Mouse (Mus musculus): ENCODE measurements around the gene Tmprss4. TPM values are rescaled to one million over a fixed set of nuclear protein-coding genes. Genes with fewer than 3 reads are reported as not detected.

Gene Tmprss4
- polyA plus RNA-seq, 1 experiment from 2014 or later, result 0.06 TPM

GRCm38 (mm10) chr9:45221567-45221966, 17.7 kb upstream of the Tmprss4 start:
- no peaks in the 10 kb centered on the region for H3K36me3 ChIP-seq
- DNase-seq (peak; percentile 37), ATAC-seq (ENCODE audit: low read depth) (no peak)
- H3K4me2 ChIP-seq, result no peak overlapping the region
- 12% methylated on average over 6 of the region's 6 CpGs for WGBS (ENCODE audit: insufficient replicate concordance)
- H3K9me3 ChIP-seq (replicated peaks), result no peaks in the 10 kb centered on the region
- no peaks in the 10 kb centered on the region for H3K27me3 ChIP-seq
- H3K9ac ChIP-seq, result no peak overlapping the region
- H3K4me1 ChIP-seq (replicated peaks), result 0 out of 2 replicates have a peak, but pooled peaks cover 5% of the 10 kb centered on the region
- H3K4me3 ChIP-seq (replicated peaks), result no peak overlapping the region
- H3K27ac ChIP-seq, result no peak overlapping the region

GRCm38 (mm10) chr9:45219644-45220043, 15.8 kb upstream of the Tmprss4 start:
- WGBS (ENCODE audit: insufficient replicate concordance), result 26% methylated on average over 3 of the region's 3 CpGs
- Histone ChIP-seq H3K27ac (no peak overlapping the region), H3K27me3 (no peaks in the 10 kb centered on the region), H3K36me3 (no peaks in the 10 kb centered on the region), H3K4me2 (no peak overlapping the region), H3K9ac (no peak overlapping the region), H3K4me3 (replicated peaks) (no peak overlapping the region), H3K4me1 (replicated peaks) (0 out of 2 replicates have a peak, but pooled peaks cover 5% of the 10 kb centered on the region), H3K9me3 (replicated peaks) (no peaks in the 10 kb centered on the region)
- ATAC-seq (ENCODE audit: low read depth) (no peak), DNase-seq (no peak)

GRCm38 (mm10) chr9:45215526-45216179, 11.8 kb upstream of the Tmprss4 start:
- 52% methylated on average over 11 of the region's 11 CpGs for WGBS (ENCODE audit: insufficient replicate concordance)
- no peak for DNase-seq
- H3K9me3 ChIP-seq (replicated peaks), result no peaks in the 10 kb centered on the region

GRCm38 (mm10) chr9:45212001-45212400, 8.1 kb upstream of the Tmprss4 start:
- Histone ChIP-seq H3K9ac (no peak overlapping the region), H3K27me3 (no peaks in the 10 kb centered on the region), H3K4me2 (no peak overlapping the region), H3K36me3 (no peaks in the 10 kb centered on the region), H3K4me1 (replicated peaks) (no peaks in the 10 kb centered on the region), H3K4me3 (replicated peaks) (no peak overlapping the region), H3K9me3 (replicated peaks) (no peaks in the 10 kb centered on the region), H3K27ac (no peak overlapping the region)
- ATAC-seq (ENCODE audit: low read depth) (no peak), DNase-seq (no peak)
- 62% methylated on average over 6 of the region's 6 CpGs for WGBS (ENCODE audit: insufficient replicate concordance)

More at GRCm38 (mm10) chr9:45215526-45216179, 11.8 kb upstream of the Tmprss4 start:
- Histone ChIP-seq H3K27me3 (no peaks in the 10 kb centered on the region), H3K9ac (no peak overlapping the region), H3K4me1 (replicated peaks) (0 out of 2 replicates have a peak, but pooled peaks cover 5% of the 10 kb centered on the region), H3K4me2 (no peak overlapping the region), H3K4me3 (replicated peaks) (no peak overlapping the region), H3K27ac (no peak overlapping the region), H3K36me3 (no peaks in the 10 kb centered on the region)
- no peak for ATAC-seq (ENCODE audit: low read depth)

- no peaks in the 10 kb centered on the region for H3K36me3 ChIP-seq
- no peak overlapping the region for H3K4me2 ChIP-seq
- no peak for DNase-seq
- WGBS (ENCODE audit: insufficient replicate concordance), result 45% methylated on average over 7 of the region's 7 CpGs
- no peaks in the 10 kb centered on the region for H3K27me3 ChIP-seq
- no peak overlapping the region for H3K4me3 ChIP-seq (replicated peaks)
- H3K4me1 ChIP-seq (replicated peaks), result 0 out of 2 replicates have a peak, but pooled peaks cover 4% of the 10 kb centered on the region
- no peak for ATAC-seq (ENCODE audit: low read depth)
- no peak overlapping the region for H3K27ac ChIP-seq
- no peak overlapping the region for H3K9ac ChIP-seq
- H3K9me3 ChIP-seq (replicated peaks), result no peaks in the 10 kb centered on the region
Measured at GRCm38 (mm10) chr9:45207015-45207743, 3.3 kb upstream of the Tmprss4 start.

- Histone ChIP-seq H3K4me3 (replicated peaks) (no peak overlapping the region), H3K36me3 (no peaks in the 10 kb centered on the region), H3K27me3 (no peaks in the 10 kb centered on the region), H3K9ac (no peak overlapping the region), H3K4me2 (no peak overlapping the region), H3K4me1 (replicated peaks) (0 out of 2 replicates have a peak, but pooled peaks cover 8% of the 10 kb centered on the region), H3K27ac (no peak overlapping the region), H3K9me3 (replicated peaks) (no peaks in the 10 kb centered on the region)
- ATAC-seq (ENCODE audit: low read depth), result no peak
- no peak for DNase-seq
- WGBS (ENCODE audit: insufficient replicate concordance), result 42% methylated on average over 4 of the region's 4 CpGs
Measured at GRCm38 (mm10) chr9:45206121-45206520, 2.2 kb upstream of the Tmprss4 start.

- Histone ChIP-seq H3K4me1 (replicated peaks) (0 out of 2 replicates have a peak, but pooled peaks cover 8% of the 10 kb centered on the region), H3K9ac (no peak overlapping the region), H3K4me2 (no peak overlapping the region), H3K9me3 (replicated peaks) (no peaks in the 10 kb centered on the region), H3K27ac (no peak overlapping the region), H3K27me3 (no peaks in the 10 kb centered on the region), H3K36me3 (no peaks in the 10 kb centered on the region), H3K4me3 (replicated peaks) (no peak overlapping the region)
- 52% methylated on average over 5 of the region's 5 CpGs for WGBS (ENCODE audit: insufficient replicate concordance)
- ATAC-seq (ENCODE audit: low read depth) (no peak), DNase-seq (no peak)
Measured at GRCm38 (mm10) chr9:45205143-45205542, 1.3 kb upstream of the Tmprss4 start.

GRCm38 (mm10) chr9:45202021-45202798, 1.7 kb downstream of the Tmprss4 start:
- H3K27ac ChIP-seq, result no peak overlapping the region
- H3K9me3 ChIP-seq (replicated peaks), result no peaks in the 10 kb centered on the region
- DNase-seq (no peak), ATAC-seq (ENCODE audit: low read depth) (0 out of 2 replicates have a peak, but pooled peaks have one; percentile 45)
- 0 out of 2 replicates have a peak, but pooled peaks cover 8% of the 10 kb centered on the region for H3K4me1 ChIP-seq (replicated peaks)
- no peaks in the 10 kb centered on the region for H3K27me3 ChIP-seq
- no peaks in the 10 kb centered on the region for H3K36me3 ChIP-seq
- 45% methylated on average over 9 of the region's 9 CpGs for WGBS (ENCODE audit: insufficient replicate concordance)
- H3K4me3 ChIP-seq (replicated peaks), result no peak overlapping the region
- H3K9ac ChIP-seq, result no peak overlapping the region
- no peak overlapping the region for H3K4me2 ChIP-seq

- Histone ChIP-seq H3K27ac (no peak overlapping the region), H3K4me2 (no peak overlapping the region), H3K9me3 (replicated peaks) (no peaks in the 10 kb centered on the region), H3K9ac (no peak overlapping the region), H3K4me3 (replicated peaks) (no peak overlapping the region), H3K4me1 (replicated peaks) (0 out of 2 replicates have a peak, but pooled peaks cover 8% of the 10 kb centered on the region), H3K36me3 (no peaks in the 10 kb centered on the region), H3K27me3 (no peaks in the 10 kb centered on the region)
- 55% methylated on average over 5 of the region's 5 CpGs for WGBS (ENCODE audit: insufficient replicate concordance)
- ATAC-seq (ENCODE audit: low read depth), result no peak
- DNase-seq, result no peak
Measured at GRCm38 (mm10) chr9:45201319-45201947, 2.5 kb downstream of the Tmprss4 start.

- ATAC-seq (ENCODE audit: low read depth) (no peak), DNase-seq (no peak)
- no peak overlapping the region for H3K4me2 ChIP-seq
- no peaks in the 10 kb centered on the region for H3K27me3 ChIP-seq
- H3K4me1 ChIP-seq (replicated peaks), result 0 out of 2 replicates have a peak, but pooled peaks cover 8% of the 10 kb centered on the region
- H3K9me3 ChIP-seq (replicated peaks), result no peaks in the 10 kb centered on the region
- H3K36me3 ChIP-seq, result no peaks in the 10 kb centered on the region
- H3K9ac ChIP-seq, result no peak overlapping the region
- no peak overlapping the region for H3K27ac ChIP-seq
- no peak overlapping the region for H3K4me3 ChIP-seq (replicated peaks)
- WGBS (ENCODE audit: insufficient replicate concordance), result 58% methylated on average over 5 of the region's 5 CpGs
Measured at GRCm38 (mm10) chr9:45197549-45197948, 6.3 kb downstream of the Tmprss4 start.

All from liver, embryonic 13.5 days (tissue).